Mouse (Mus musculus) neural tube, embryonic 14.5 days (tissue): ENCODE results near the gene Vmn1r139. TPM values are rescaled to one million over a fixed set of nuclear protein-coding genes. Genes with fewer than 3 reads are reported as not detected.
"Not testable (repeated sequence)": the region's sequence is repeated elsewhere in the genome, so short reads cannot be mapped to it uniquely, and the experiment has no call there.

Source experiments
- ATAC-seq: fragments of 200-750 bp; cut with Nextera tagmentation; 2 replicates; pipeline ENCODE4 v1.8.0; 2017; ENCODE audit warnings: low read depth, mild to moderate bottlenecking, moderate TSS enrichment, moderate library complexity
- H3K27ac ChIP-seq: fragments of 300-500 bp; sonication (generic); 2 replicates; pipeline ENCODE4 v1.5.1; 2014; ENCODE audit warnings: low read depth, mild to moderate bottlenecking, control low read depth, low read length, moderate library complexity, mixed read lengths
- H3K27me3 ChIP-seq: fragments of 300-500 bp; sonication (generic); 2 replicates; pipeline ENCODE4 v1.6.1; 2014; ENCODE audit warnings: low read length; ENCODE audit not compliant: control insufficient read depth, insufficient read depth
- H3K36me3 ChIP-seq: fragments of 300-500 bp; sonication (generic); 2 replicates; pipeline ENCODE4 v1.6.1; 2014; ENCODE audit warnings: low read length, mixed read lengths; ENCODE audit not compliant: control insufficient read depth, insufficient read depth
- H3K4me1 ChIP-seq: fragments of 300-500 bp; sonication (generic); 2 replicates; pipeline ENCODE4 v1.6.1; 2014; ENCODE audit warnings: low read length; ENCODE audit not compliant: control insufficient read depth, insufficient read depth
- H3K4me2 ChIP-seq: fragments of 300-500 bp; sonication (generic); 2 replicates; pipeline ENCODE4 v1.6.1; 2014; ENCODE audit warnings: mild to moderate bottlenecking, low read depth, low read length, control low read depth
- H3K4me3 ChIP-seq: fragments of 300-500 bp; sonication (generic); 2 replicates; pipeline ENCODE4 v1.5.1; 2014; ENCODE audit warnings: low read depth, low read length, control low read depth, mixed read lengths
- H3K9ac ChIP-seq: fragments of 300-500 bp; sonication (generic); replicated peaks from 2 replicates; pipeline ENCODE4 v1.6.1; 2014; ENCODE audit warnings: low read depth, mild to moderate bottlenecking, control low read depth, low read length, mixed read lengths
- H3K9me3 ChIP-seq: fragments of 300-500 bp; sonication (generic); 2 replicates; pipeline ENCODE4 v1.6.1; 2016; ENCODE audit warnings: low read length; ENCODE audit not compliant: control insufficient read depth
- WGBS: fragments of 180-500 bp; shearing (Covaris S2); extraction: QIAGEN DNeasy Blood & Tissue Kit; methylation state at CpG from one replicate; pipeline ENCODE4 v1.1.7; 2014; 5-methylcytosine and 5-hydroxymethylcytosine counted together
- polyA plus RNA-seq: library from polyadenylated mRNA; unstranded; fragments of >200 nt; fragmentation: Nextera tagmentation; extraction: Ambion mirVana; gene quantifications from 2 replicates; pipeline ENCODE4 v1.2.1, GENCODE M21; 2014

The Vmn1r139 gene
- polyA plus RNA-seq = not detected in 2 replicates

GRCm38 (mm10) chr7:22068757-22069156 is at the start of gene Vmn1r139:
Gene Vmn1r139 (plus strand): TSS chr7:22069057.
- not testable (repeated sequence) for H3K4me1 ChIP-seq, H3K27me3 ChIP-seq, H3K4me3 ChIP-seq, H3K4me2 ChIP-seq, ATAC-seq, H3K27ac ChIP-seq, H3K36me3 ChIP-seq, H3K9me3 ChIP-seq, H3K9ac ChIP-seq
- WGBS = no CpG with 5 or more reads among the region's 7 CpGs

GRCm38 (mm10) chr7:22028797-22029196 is 40.1 kb upstream of the Vmn1r139 start, which contains the start of gene Vmn1r138:
Gene Vmn1r138 (minus strand): TSS chr7:22028897.
- no CpG with 5 or more reads among the region's 2 CpGs for WGBS
- H3K4me1 ChIP-seq, H3K4me2 ChIP-seq, H3K27ac ChIP-seq, H3K4me3 ChIP-seq, H3K36me3 ChIP-seq, H3K9me3 ChIP-seq, ATAC-seq, H3K9ac ChIP-seq, H3K27me3 ChIP-seq: not testable (repeated sequence)

- not testable (repeated sequence) for H3K9ac ChIP-seq, H3K9me3 ChIP-seq, H3K4me2 ChIP-seq, H3K4me3 ChIP-seq, ATAC-seq, H3K4me1 ChIP-seq, H3K27me3 ChIP-seq, H3K27ac ChIP-seq, H3K36me3 ChIP-seq
- WGBS = no CpG with 5 or more reads among the region's 1 CpGs
These were observed 12.7 kb upstream of the Vmn1r139 start, which contains the start of gene Gm6176 for GRCm38 (mm10) chr7:22056205-22056604. Gene Gm6176 (minus strand): TSS chr7:22056305.

GRCm38 (mm10) chr7:22118145-22118544 is 49.3 kb downstream of the Vmn1r139 start, which contains the start of gene Gm16451:
Gene Gm16451 (minus strand): TSS chr7:22118245.
- H3K4me3 ChIP-seq, H3K36me3 ChIP-seq, H3K27me3 ChIP-seq, H3K4me1 ChIP-seq, H3K9ac ChIP-seq, H3K9me3 ChIP-seq, H3K4me2 ChIP-seq, H3K27ac ChIP-seq, ATAC-seq: not testable (repeated sequence)
- WGBS = no CpG with 5 or more reads among the region's 2 CpGs

- not testable (repeated sequence) for H3K9me3 ChIP-seq, H3K9ac ChIP-seq, H3K4me1 ChIP-seq, ATAC-seq, H3K36me3 ChIP-seq, H3K27ac ChIP-seq, H3K4me2 ChIP-seq, H3K27me3 ChIP-seq, H3K4me3 ChIP-seq
- no CpG with 5 or more reads among the region's 5 CpGs for WGBS
These were observed 65.8 kb downstream of the Vmn1r139 start, which contains the start of gene Gm10666 for GRCm38 (mm10) chr7:22134641-22135040. Gene Gm10666 (minus strand): TSS chr7:22134741.

Other genes with a start within 250 kb of the Vmn1r139 start
- gene Vmn1r135, start 236.7 kb upstream of the Vmn1r139 start, polyA plus RNA-seq = not detected in 2 replicates
- gene Gm5725, start 224.8 kb upstream of the Vmn1r139 start, polyA plus RNA-seq = not detected in 2 replicates
- gene Gm5891, start 147.8 kb upstream of the Vmn1r139 start, polyA plus RNA-seq = not detected in 2 replicates
- gene Vmn1r137, start 74.5 kb upstream of the Vmn1r139 start, polyA plus RNA-seq = not detected in 2 replicates
- gene Vmn1r138, start 40.2 kb upstream of the Vmn1r139 start, polyA plus RNA-seq = not detected in 2 replicates
- not detected in 2 replicates for gene Gm6176, start 12.8 kb upstream of the Vmn1r139 start, polyA plus RNA-seq
- not detected in 2 replicates for gene Gm16451, start 49.2 kb downstream of the Vmn1r139 start, polyA plus RNA-seq
- gene Gm10666, start 65.7 kb downstream of the Vmn1r139 start, polyA plus RNA-seq = not detected in 2 replicates
- not detected in 2 replicates for gene Vmn1r142, start 95.0 kb downstream of the Vmn1r139 start, polyA plus RNA-seq
- gene Vmn1r143, start 120.3 kb downstream of the Vmn1r139 start, polyA plus RNA-seq = not detected in 2 replicates
- not detected in 2 replicates for gene Gm8653, start 132.2 kb downstream of the Vmn1r139 start, polyA plus RNA-seq
- not detected in 2 replicates for gene Gm8453, start 160.4 kb downstream of the Vmn1r139 start, polyA plus RNA-seq